Mouse (Mus musculus) heart, embryonic 10.5 days (tissue): ENCODE measurements around the gene Ankrd54. TPM values are rescaled to one million over a fixed set of nuclear protein-coding genes. Genes with fewer than 3 reads are reported as not detected.
A peak's percentile ranks its signal among the peaks of the same experiment; 100 is the strongest.

ENCODE experiments used
- DNase-seq: peaks from one replicate; pipeline ENCODE4 v3.0.0-alpha.2; 2017; ENCODE audit warnings: low spot score
- H3K27ac ChIP-seq: fragments of 300-500 bp; sonication (generic); 2 replicates; pipeline ENCODE4 v1.5.1; 2016; ENCODE audit warnings: mild to moderate bottlenecking
- H3K27me3 ChIP-seq: fragments of 300-500 bp; sonication (generic); 2 replicates; pipeline ENCODE4 v1.6.1; 2016; ENCODE audit warnings: mild to moderate bottlenecking; ENCODE audit not compliant: poor library complexity, insufficient read depth, severe bottlenecking
- H3K36me3 ChIP-seq: fragments of 300-500 bp; sonication (generic); 2 replicates; pipeline ENCODE4 v1.6.1; 2016; ENCODE audit warnings: mild to moderate bottlenecking, moderate library complexity
- H3K4me1 ChIP-seq: fragments of 300-500 bp; sonication (generic); 2 replicates; pipeline ENCODE4 v1.6.1; 2016; ENCODE audit warnings: mild to moderate bottlenecking
- H3K4me3 ChIP-seq: fragments of 300-500 bp; sonication (generic); 2 replicates; pipeline ENCODE4 v1.5.1; 2016; ENCODE audit warnings: mild to moderate bottlenecking, moderate library complexity
- H3K9me3 ChIP-seq: fragments of 300-500 bp; sonication (generic); 2 replicates; pipeline ENCODE4 v1.6.1; 2016; ENCODE audit warnings: mild to moderate bottlenecking, moderate library complexity
- WGBS: fragments of 180-500 bp; shearing (Covaris S2); methylation state at CpG from one replicate; pipeline ENCODE4 v1.1.7; 2016; 5-methylcytosine and 5-hydroxymethylcytosine counted together
- polyA plus RNA-seq: library from polyadenylated mRNA; unstranded; fragments of >200 nt; fragmentation: Nextera tagmentation; extraction: Ambion mirVana; gene quantifications from 2 replicates; pipeline ENCODE4 v1.2.1, GENCODE M21; 2016

Gene Ankrd54
- polyA plus RNA-seq, 1 experiment from 2014 or later = 48.7 TPM

- no peak for DNase-seq
Measured at GRCm38 (mm10) chr15:79071117-79072039, 8.7 kb upstream of the Ankrd54 start.

GRCm38 (mm10) chr15:79068416-79068815 is 5.7 kb upstream of the Ankrd54 start:
- DNase-seq = no peak
- Histone ChIP-seq H3K27ac (peak overlapping the region; percentile 56; the same call in 1 of the 2 replicates), H3K4me3 (no peak overlapping the region; the same call in 1 of the 2 replicates), H3K36me3 (no peaks in the 10 kb centered on the region), H3K27me3 (no peaks in the 10 kb centered on the region; the same call in 1 of the 2 replicates), H3K9me3 (no peaks in the 10 kb centered on the region), H3K4me1 (peaks cover 38% of the 10 kb centered on the region)
- 62% methylated on average over 3 of the region's 3 CpGs for WGBS

More at GRCm38 (mm10) chr15:79071117-79072039, 8.7 kb upstream of the Ankrd54 start:
- peaks cover 33% of the 10 kb centered on the region for H3K4me1 ChIP-seq
- H3K4me3 ChIP-seq = no peak overlapping the region
- H3K27me3 ChIP-seq = no peaks in the 10 kb centered on the region; the same call in 1 of the 2 replicates
- 70% methylated on average over 5 of the region's 5 CpGs for WGBS
- H3K36me3 ChIP-seq = peaks cover under 1% of the 10 kb centered on the region; the same call in 1 of the 2 replicates
- H3K9me3 ChIP-seq = no peaks in the 10 kb centered on the region
- H3K27ac ChIP-seq = no peak overlapping the region

- DNase-seq = no peak
- H3K4me1 ChIP-seq = peaks cover 41% of the 10 kb centered on the region
- no peaks in the 10 kb centered on the region for H3K9me3 ChIP-seq
- no peaks in the 10 kb centered on the region; the same call in 1 of the 2 replicates for H3K27me3 ChIP-seq
- peak overlapping the region; percentile 56; the same call in 1 of the 2 replicates for H3K27ac ChIP-seq
- no peaks in the 10 kb centered on the region for H3K36me3 ChIP-seq
- WGBS = 34% methylated on average over 3 of the region's 3 CpGs
- H3K4me3 ChIP-seq = no peak overlapping the region
Measured at GRCm38 (mm10) chr15:79067631-79068030, 4.9 kb upstream of the Ankrd54 start.

- no peaks in the 10 kb centered on the region for H3K36me3 ChIP-seq
- H3K9me3 ChIP-seq = no peaks in the 10 kb centered on the region
- no peak for DNase-seq
- no peak overlapping the region for H3K4me3 ChIP-seq
- WGBS = 58% methylated on average over 2 of the region's 2 CpGs
- H3K4me1 ChIP-seq = peaks cover 54% of the 10 kb centered on the region
- peak overlapping the region; percentile 56; the same call in 1 of the 2 replicates for H3K27ac ChIP-seq
- H3K27me3 ChIP-seq = no peaks in the 10 kb centered on the region; the same call in 1 of the 2 replicates
Measured at GRCm38 (mm10) chr15:79066276-79066675, 3.6 kb upstream of the Ankrd54 start.

GRCm38 (mm10) chr15:79065086-79065770 is 2.5 kb upstream of the Ankrd54 start:
- Histone ChIP-seq H3K36me3 (peaks cover 8% of the 10 kb centered on the region), H3K4me1 (peaks cover 60% of the 10 kb centered on the region), H3K27me3 (no peaks in the 10 kb centered on the region), H3K4me3 (no peak overlapping the region), H3K9me3 (no peaks in the 10 kb centered on the region), H3K27ac (no peak overlapping the region)
- no peak for DNase-seq
- 50% methylated on average over 8 of the region's 8 CpGs for WGBS

- Histone ChIP-seq H3K27ac (peak overlapping the region; percentile 83), H3K36me3 (peaks cover 28% of the 10 kb centered on the region), H3K27me3 (no peaks in the 10 kb centered on the region), H3K4me1 (peaks cover 58% of the 10 kb centered on the region), H3K4me3 (peak overlapping the region; percentile 95), H3K9me3 (no peaks in the 10 kb centered on the region)
- DNase-seq = no peak
- 9% methylated on average over 14 of the region's 14 CpGs for WGBS
Measured at GRCm38 (mm10) chr15:79063160-79063740, 557 bp upstream of the Ankrd54 start.

- H3K4me1 ChIP-seq = peaks cover 41% of the 10 kb centered on the region
- H3K27ac ChIP-seq = no peak overlapping the region
- H3K4me3 ChIP-seq = 0 out of 2 replicates have a peak overlapping the region, but pooled peaks have one; percentile 95
- 79% methylated on average over 14 of the region's 14 CpGs for WGBS
- no peaks in the 10 kb centered on the region for H3K27me3 ChIP-seq
- peaks cover 50% of the 10 kb centered on the region for H3K36me3 ChIP-seq
- DNase-seq = no peak
- H3K9me3 ChIP-seq = no peaks in the 10 kb centered on the region
Measured at GRCm38 (mm10) chr15:79060887-79061565, 1.7 kb downstream of the Ankrd54 start.

- Histone ChIP-seq H3K4me3 (no peak overlapping the region), H3K4me1 (peaks cover 30% of the 10 kb centered on the region; the same call in 1 of the 2 replicates), H3K36me3 (peaks cover 82% of the 10 kb centered on the region), H3K9me3 (no peaks in the 10 kb centered on the region), H3K27ac (no peak overlapping the region), H3K27me3 (no peaks in the 10 kb centered on the region)
- WGBS = 66% methylated on average over 6 of the region's 6 CpGs
- DNase-seq = no peak
Measured at GRCm38 (mm10) chr15:79057850-79058249, 4.8 kb downstream of the Ankrd54 start.

GRCm38 (mm10) chr15:79056601-79057000 is 6.1 kb downstream of the Ankrd54 start:
- peaks cover 28% of the 10 kb centered on the region for H3K4me1 ChIP-seq
- H3K9me3 ChIP-seq = no peaks in the 10 kb centered on the region
- no peak for DNase-seq
- 88% methylated on average over 7 of the region's 7 CpGs for WGBS
- H3K27me3 ChIP-seq = no peaks in the 10 kb centered on the region
- H3K4me3 ChIP-seq = no peak overlapping the region
- no peak overlapping the region for H3K27ac ChIP-seq
- H3K36me3 ChIP-seq = peaks cover 89% of the 10 kb centered on the region

GRCm38 (mm10) chr15:79052366-79052765 is 10.3 kb downstream of the Ankrd54 start:
- peaks cover 52% of the 10 kb centered on the region for H3K36me3 ChIP-seq
- no peaks in the 10 kb centered on the region for H3K9me3 ChIP-seq
- 90% methylated on average over 2 of the region's 2 CpGs for WGBS
- H3K4me1 ChIP-seq = peaks cover 24% of the 10 kb centered on the region
- H3K27ac ChIP-seq = no peak overlapping the region
- H3K4me3 ChIP-seq = no peak overlapping the region
- DNase-seq = no peak
- peaks cover 6% of the 10 kb centered on the region; the same call in 1 of the 2 replicates for H3K27me3 ChIP-seq

GRCm38 (mm10) chr15:79051461-79052360 is 11.0 kb downstream of the Ankrd54 start:
- no peaks in the 10 kb centered on the region for H3K9me3 ChIP-seq
- peaks cover 13% of the 10 kb centered on the region; the same call in 1 of the 2 replicates for H3K27me3 ChIP-seq
- H3K36me3 ChIP-seq = peaks cover 46% of the 10 kb centered on the region
- WGBS = 71% methylated on average over 13 of the region's 13 CpGs
- H3K4me1 ChIP-seq = peaks cover 24% of the 10 kb centered on the region
- no peak overlapping the region for H3K27ac ChIP-seq
- no peak overlapping the region for H3K4me3 ChIP-seq
- no peak for DNase-seq
